Mouse (Mus musculus) liver, postnatal 0 days (tissue): ENCODE results near the gene C87414. TPM values are rescaled to one million over a fixed set of nuclear protein-coding genes. Genes with fewer than 3 reads are reported as not detected.
"Not testable (repeated sequence)": the region's sequence is repeated elsewhere in the genome, so short reads cannot be mapped to it uniquely, and the experiment has no call there.

Experiments used
- ATAC-seq: fragments of 200-750 bp; cut with Nextera tagmentation; 2 replicates; pipeline ENCODE4 v1.8.0; 2017; ENCODE audit warnings: mild to moderate bottlenecking, moderate library complexity
- DNase-seq: peaks from one replicate; pipeline ENCODE4 v3.0.0-alpha.2; 2016
- H3K27ac ChIP-seq: fragments of 300-500 bp; sonication (generic); 2 replicates; pipeline ENCODE4 v1.5.1; 2014; ENCODE audit warnings: antibody characterized with exemption, moderate library complexity, mild to moderate bottlenecking, low read depth
- H3K27me3 ChIP-seq: fragments of 300-500 bp; sonication (generic); 2 replicates; pipeline ENCODE4 v1.6.1; 2014; ENCODE audit warnings: low read length, control low read depth, mixed read lengths; ENCODE audit not compliant: insufficient read depth
- H3K36me3 ChIP-seq: fragments of 300-500 bp; sonication (generic); replicated peaks from 2 replicates; pipeline ENCODE4 v1.6.1; 2014; ENCODE audit warnings: mild to moderate bottlenecking, control low read depth, low read length, moderate library complexity, mixed read lengths; ENCODE audit not compliant: insufficient read depth
- H3K4me1 ChIP-seq: fragments of 300-500 bp; sonication (generic); 2 replicates; pipeline ENCODE4 v1.6.1; 2014; ENCODE audit warnings: antibody characterized with exemption, mild to moderate bottlenecking, control low read depth; ENCODE audit not compliant: insufficient read depth
- H3K4me2 ChIP-seq: fragments of 300-500 bp; sonication (generic); 2 replicates; pipeline ENCODE4 v1.6.1; 2014; ENCODE audit warnings: low read depth, mild to moderate bottlenecking, low read length, moderate library complexity, mixed read lengths
- H3K4me3 ChIP-seq: fragments of 300-500 bp; sonication (generic); 2 replicates; pipeline ENCODE4 v1.5.1; 2014; ENCODE audit warnings: low read depth, low read length
- H3K9ac ChIP-seq: fragments of 300-500 bp; sonication (generic); replicated peaks from 2 replicates; pipeline ENCODE4 v1.6.1; 2014; ENCODE audit warnings: mild to moderate bottlenecking, moderate library complexity
- H3K9me3 ChIP-seq: fragments of 300-500 bp; sonication (generic); 2 replicates; pipeline ENCODE4 v1.6.1; 2016; ENCODE audit warnings: mild to moderate bottlenecking, control low read depth, low read length, mixed read lengths
- CTCF ChIP-seq: sonication (generic); IDR thresholded peaks from 2 replicates; pipeline ENCODE4 v1.5.1; 2016; ENCODE audit warnings: antibody characterized with exemption, low read depth
- WGBS: fragments of 180-500 bp; shearing (Covaris S2); extraction: QIAGEN DNeasy Blood & Tissue Kit; methylation state at CpG from one replicate; pipeline ENCODE4 v1.1.7; 2014; ENCODE audit not compliant: insufficient replicate concordance; 5-methylcytosine and 5-hydroxymethylcytosine counted together
- polyA plus RNA-seq: library from polyadenylated mRNA; unstranded; fragments of >200 nt; fragmentation: Nextera tagmentation; extraction: Ambion mirVana; gene quantifications from 2 replicates; pipeline ENCODE4 v1.2.1, GENCODE M21; 2015

C87414 gene
- polyA plus RNA-seq, result not detected in 2 replicates

- not testable (repeated sequence) for H3K27me3 ChIP-seq, H3K36me3 ChIP-seq, H3K9me3 ChIP-seq, DNase-seq, H3K9ac ChIP-seq, H3K4me3 ChIP-seq, H3K27ac ChIP-seq, ATAC-seq, H3K4me1 ChIP-seq, H3K4me2 ChIP-seq
- WGBS, result no CpG with 5 or more reads among the region's 3 CpGs
Observed at GRCm38 (mm10) chr5:93671451-93671850, at the start of gene C87414. Gene C87414 (minus strand): TSS chr5:93671551.

GRCm38 (mm10) chr5:93684661-93685060, 13.3 kb upstream of the C87414 start:
- not testable (repeated sequence) for H3K4me2 ChIP-seq, H3K4me1 ChIP-seq, H3K27ac ChIP-seq, H3K9me3 ChIP-seq, H3K9ac ChIP-seq, H3K27me3 ChIP-seq, H3K4me3 ChIP-seq, ATAC-seq, H3K36me3 ChIP-seq
- TF ChIP-seq CTCF, result 0 out of 2 replicates have a peak, but pooled peaks have one; percentile 5
- peak; percentile 9 for DNase-seq
- 57% methylated on average over 3 of the region's 3 CpGs for WGBS

Other genes starting within 250 kb of the C87414 start
- gene Gm16427, start 131.4 kb downstream of the C87414 start, polyA plus RNA-seq, result not detected in 2 replicates
- gene Gm7792, start 172.2 kb upstream of the C87414 start, polyA plus RNA-seq, result not detected in 2 replicates